Mouse (Mus musculus): ENCODE measurements at regions not wholly inside any gene's neighbourhood (a gene's known extent, or its start where the extent isn't known, plus 50 kb on each side); places are given as distances from the start of the nearest gene placed in this dataset.

DNA sequence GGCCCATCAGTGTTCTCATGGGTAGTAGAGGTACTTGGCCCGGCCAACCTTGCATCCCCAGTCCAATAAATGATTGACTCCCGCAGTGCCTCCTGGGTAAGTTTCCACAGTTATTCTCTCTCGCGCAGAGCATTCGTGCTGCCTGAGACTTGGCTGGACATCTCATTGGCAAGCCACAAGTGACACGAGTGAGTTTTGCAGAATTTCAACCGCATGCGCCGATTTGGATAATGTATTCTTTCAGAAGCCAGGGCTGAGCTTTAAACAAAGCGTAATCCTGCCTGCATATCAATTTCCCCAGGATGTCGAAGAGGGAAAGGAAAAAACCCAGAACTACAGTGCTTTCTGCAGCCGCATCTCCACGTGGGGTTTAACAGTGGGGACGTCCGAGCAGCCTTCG is 112.6 kb downstream of the 3100002H09Rik start:
- peak overlapping the region; percentile 1; the same call in 1 of the 2 replicates for H3K4me3 ChIP-seq
- intact Hi-C loops (cut with DNase I): loop anchor here (5.0 kb wide), 1 partner anchor 164 kb away; no protein-coding TSS in a partner anchor
- TF ChIP-seq CTCF (IDR thresholded peaks at IDR 0.05): no peak
- peak in 1 of 2 experiments; percentile 16 for DNase-seq (ENCODE audit: extremely low spot score in 1 of 2, low spot score in 2 of 2)
- H3K27ac ChIP-seq: no peak overlapping the region

GRCm38 (mm10) chr4:124485941-124486581 is 124.5 kb downstream of the 3100002H09Rik start:
- Histone ChIP-seq H3K27ac (no peak overlapping the region), H3K4me3 (no peak overlapping the region)
- no peak for DNase-seq (ENCODE audit: extremely low spot score in 1 of 2, low spot score in 2 of 2)
- intact Hi-C loops (cut with DNase I): no loop called here
- TF ChIP-seq CTCF (IDR thresholded peaks at IDR 0.05): no peak

DNA sequence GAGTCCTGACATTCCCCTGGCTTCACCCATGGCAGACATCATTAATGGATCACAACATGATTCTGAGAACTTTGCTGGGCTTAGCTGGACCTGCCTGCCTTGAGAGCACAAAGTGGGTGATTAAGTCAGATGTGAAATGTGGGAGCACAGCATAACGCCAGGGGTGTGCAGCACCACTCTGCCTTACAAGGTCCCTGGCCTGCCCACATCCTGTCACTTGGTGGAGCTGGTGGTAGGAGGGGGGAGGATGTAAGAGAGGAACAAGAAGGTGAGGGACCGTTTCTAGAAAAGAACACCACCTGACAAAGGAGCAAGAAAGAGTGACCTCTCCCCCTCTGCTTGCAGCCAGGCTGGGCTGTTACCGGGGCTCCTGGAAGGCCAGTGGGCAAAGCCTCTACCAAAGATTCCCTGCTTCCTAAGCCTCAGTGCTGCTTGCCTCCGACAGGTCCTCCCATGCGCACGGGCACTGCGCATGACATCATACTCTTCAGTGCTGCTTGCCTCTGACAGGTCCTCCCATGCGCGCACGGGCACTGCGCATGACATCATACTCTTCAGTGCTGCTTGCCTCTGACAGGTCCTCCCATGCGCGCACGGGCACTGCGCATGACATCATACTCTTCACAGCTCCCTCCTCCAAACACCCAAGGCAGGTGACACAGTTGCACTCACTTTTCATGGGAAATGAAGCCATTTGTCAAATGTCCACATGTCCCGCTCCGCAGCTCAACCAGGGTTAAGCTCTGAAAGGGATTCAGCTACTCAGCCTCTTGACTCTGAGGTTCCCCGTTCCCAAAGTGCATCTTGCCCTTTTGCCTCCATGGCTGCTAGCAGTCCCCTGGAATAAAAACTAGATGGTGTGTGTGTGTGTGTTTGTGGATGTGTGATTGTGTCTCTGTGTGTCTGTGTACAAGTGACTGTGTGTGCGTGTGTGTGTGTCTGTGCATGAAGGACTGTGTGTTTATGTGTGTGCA is 125.7 kb downstream of the 3100002H09Rik start:
- intact Hi-C loops (cut with DNase I): no loop called here
- DNase-seq (ENCODE audit: extremely low spot score in 1 of 2, low spot score in 2 of 2): no peak
- no peak for TF ChIP-seq CTCF (IDR thresholded peaks at IDR 0.05)
- Histone ChIP-seq H3K4me3 (no peak overlapping the region), H3K27ac (no peak overlapping the region)

- no peak for DNase-seq (ENCODE audit: extremely low spot score in 1 of 2, low spot score in 2 of 2)
- intact Hi-C loops (cut with DNase I): no loop called here
- TF ChIP-seq CTCF (IDR thresholded peaks at IDR 0.05): no peak
- Histone ChIP-seq H3K4me3 (no peak overlapping the region), H3K27ac (no peak overlapping the region)
These were observed 132.7 kb downstream of the 3100002H09Rik start for GRCm38 (mm10) chr4:124477870-124478301.

DNA sequence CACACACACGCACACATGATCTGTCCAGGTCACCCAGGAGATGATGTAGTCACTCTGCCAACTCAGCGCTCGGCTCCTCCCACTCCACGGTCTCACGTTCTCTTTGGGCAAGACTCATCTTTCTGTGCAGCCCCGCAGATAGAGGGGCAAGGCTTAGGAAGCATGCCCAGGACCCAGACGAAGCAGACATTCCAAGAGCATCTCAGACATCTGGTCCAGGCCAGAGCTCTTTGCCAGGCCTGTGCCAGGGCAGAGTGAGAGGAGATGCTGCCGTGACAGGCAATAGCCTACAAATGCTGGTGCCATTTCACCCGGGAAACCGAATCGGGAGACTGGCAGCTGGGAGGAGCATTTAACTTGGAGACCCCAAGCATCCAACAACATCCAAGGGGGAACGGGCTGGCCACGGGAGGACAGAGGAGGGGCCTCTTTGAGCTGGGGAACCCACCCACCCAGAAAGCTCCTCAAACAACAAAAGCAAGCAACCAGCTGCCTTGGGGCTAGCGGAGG is 133.2 kb downstream of the 3100002H09Rik start:
- Histone ChIP-seq H3K4me3 (no peak overlapping the region), H3K27ac (no peak overlapping the region)
- DNase-seq (ENCODE audit: extremely low spot score in 1 of 2, low spot score in 2 of 2): no peak
- TF ChIP-seq CTCF (IDR thresholded peaks at IDR 0.05): no peak
- intact Hi-C loops (cut with DNase I): no loop called here

- Histone ChIP-seq H3K4me3 (no peak overlapping the region), H3K27ac (no peak overlapping the region)
- TF ChIP-seq CTCF (IDR thresholded peaks at IDR 0.05): no peak
- intact Hi-C loops (cut with DNase I): no loop called here
- no peak for DNase-seq (ENCODE audit: extremely low spot score in 1 of 2, low spot score in 2 of 2)
These were observed 145.3 kb downstream of the 3100002H09Rik start for GRCm38 (mm10) chr4:124465229-124465820.

DNA sequence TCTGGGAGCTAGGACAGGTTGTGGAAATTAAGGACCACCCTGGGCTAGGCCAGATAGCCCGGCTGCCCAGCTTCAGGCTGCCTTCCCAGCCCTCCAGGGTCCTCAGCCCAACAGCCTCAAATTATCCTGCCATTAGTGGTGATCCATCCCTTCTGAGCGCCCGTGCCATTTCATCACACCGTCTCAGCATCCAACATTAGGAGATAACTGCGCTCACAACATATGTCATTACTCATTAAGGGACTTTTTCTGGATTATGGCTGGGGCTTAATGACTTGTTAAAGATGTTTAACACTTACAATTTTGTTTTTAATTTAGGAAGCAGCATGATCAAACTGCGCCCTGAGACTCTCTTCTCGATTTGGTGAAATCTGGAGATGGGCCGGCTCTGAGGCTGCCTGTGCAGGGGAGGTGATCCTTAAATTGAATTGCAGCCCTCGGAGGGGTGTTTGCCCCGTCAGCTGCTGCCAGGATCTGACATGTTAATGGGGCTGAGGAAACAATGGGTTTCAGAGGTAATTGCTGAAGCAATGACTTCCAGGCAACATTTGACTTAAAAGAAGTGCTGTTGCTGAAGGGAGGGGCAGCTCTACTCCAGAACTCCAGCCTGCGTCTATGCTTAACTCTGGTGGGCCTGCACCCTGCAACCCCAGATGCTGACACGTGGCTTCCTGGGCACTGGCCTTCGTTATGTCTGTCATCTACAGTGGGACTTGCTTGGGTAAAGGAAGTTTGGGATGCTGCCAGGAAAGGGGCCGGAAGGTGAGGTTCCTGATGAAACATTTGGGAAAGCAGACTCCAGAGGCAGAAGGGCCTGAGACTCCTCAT is 154.9 kb downstream of the 3100002H09Rik start:
- no peak overlapping the region for H3K27ac ChIP-seq
- DNase-seq (ENCODE audit: extremely low spot score in 1 of 2, low spot score in 2 of 2): no peak
- TF ChIP-seq CTCF (IDR thresholded peaks at IDR 0.05): no peak
- no peak overlapping the region for H3K4me3 ChIP-seq
- intact Hi-C loops (cut with DNase I): no loop called here

DNA sequence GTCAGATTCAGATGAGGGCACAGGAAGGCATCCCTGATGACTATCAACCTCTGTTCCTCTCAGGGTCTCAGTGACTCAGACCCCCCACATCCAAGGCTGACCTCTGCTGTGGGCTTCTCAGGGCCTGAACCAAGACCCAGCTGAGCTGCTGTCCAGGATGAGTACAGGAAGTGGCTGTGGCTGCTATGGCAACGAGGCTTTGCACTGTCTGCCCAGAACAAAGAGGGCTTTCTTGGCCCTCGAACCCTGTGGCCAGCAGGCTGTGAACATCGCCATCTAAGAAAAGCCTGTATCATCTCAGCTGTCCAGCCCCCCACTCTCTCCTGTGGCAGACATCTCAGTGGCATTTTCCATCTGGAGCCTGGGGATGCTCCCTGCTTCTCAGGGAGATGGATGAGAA is 159.5 kb downstream of the 3100002H09Rik start:
- intact Hi-C loops (cut with DNase I): no loop called here
- TF ChIP-seq CTCF (IDR thresholded peaks at IDR 0.05): no peak
- DNase-seq (ENCODE audit: extremely low spot score in 1 of 2, low spot score in 2 of 2): no peak

DNA sequence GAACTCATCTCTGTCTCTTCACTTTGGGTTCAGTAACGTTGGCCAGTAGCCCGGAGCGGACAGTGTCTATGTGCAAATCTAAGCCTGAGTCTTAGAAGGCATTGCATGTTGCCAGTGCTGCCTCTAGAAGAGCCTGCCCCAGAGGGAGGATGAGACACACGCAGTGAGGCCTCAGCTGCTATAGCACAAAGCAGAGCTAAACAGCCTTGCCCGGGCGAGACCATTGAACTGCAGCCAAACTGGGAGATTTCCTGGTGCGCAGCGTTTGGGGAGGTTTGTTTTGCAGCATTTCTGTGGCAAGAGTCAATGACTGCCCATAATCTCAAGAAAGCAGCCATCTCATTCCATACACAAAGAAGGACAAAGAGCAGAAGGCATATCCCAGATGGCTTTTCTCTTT is 164.0 kb downstream of the 3100002H09Rik start:
- Histone ChIP-seq H3K4me3 (no peak overlapping the region), H3K27ac (no peak overlapping the region)
- no peak for TF ChIP-seq CTCF (IDR thresholded peaks at IDR 0.05)
- DNase-seq (ENCODE audit: extremely low spot score in 1 of 2, low spot score in 2 of 2): no peak
- intact Hi-C loops (cut with DNase I): no loop called here

More for the DNA sequence above, 159.5 kb downstream of the 3100002H09Rik start:
- Histone ChIP-seq H3K4me3 (no peak overlapping the region), H3K27ac (no peak overlapping the region)

- no peak for TF ChIP-seq CTCF (IDR thresholded peaks at IDR 0.05)
- no peak for DNase-seq (ENCODE audit: extremely low spot score in 1 of 2, low spot score in 2 of 2)
- Histone ChIP-seq H3K27ac (no peak overlapping the region), H3K4me3 (no peak overlapping the region)
- intact Hi-C loops (cut with DNase I): no loop called here
These were observed 166.9 kb downstream of the 3100002H09Rik start for GRCm38 (mm10) chr4:124443613-124444108.

DNA sequence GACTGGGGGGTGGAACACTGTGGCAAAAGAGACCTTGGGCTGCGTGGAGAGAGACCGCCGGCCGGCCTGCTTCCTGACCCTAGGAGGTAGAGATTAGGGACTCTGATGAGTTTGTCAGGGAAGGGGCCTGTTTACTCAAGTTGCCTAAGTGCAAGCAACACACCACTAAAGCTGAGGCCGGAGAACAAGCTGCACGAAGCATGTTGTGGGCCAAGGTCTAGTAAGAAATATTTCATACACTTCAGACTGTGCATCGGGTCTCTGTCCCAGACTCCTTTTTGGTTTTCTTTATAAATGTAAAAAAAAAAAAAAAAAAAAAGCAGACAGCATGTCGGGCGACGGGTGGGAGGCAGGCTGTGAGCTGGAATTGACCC is 167.5 kb downstream of the 3100002H09Rik start:
- intact Hi-C loops (cut with DNase I): no loop called here
- DNase-seq (ENCODE audit: extremely low spot score in 1 of 2, low spot score in 2 of 2): no peak
- TF ChIP-seq CTCF (IDR thresholded peaks at IDR 0.05): no peak
- Histone ChIP-seq H3K27ac (no peak overlapping the region), H3K4me3 (no peak overlapping the region)
